Mouse (Mus musculus): ENCODE measurements around the gene Wbp1l. TPM values are rescaled to one million over a fixed set of nuclear protein-coding genes. Genes with fewer than 3 reads are reported as not detected.
"Not testable (repeated sequence)": the region's sequence is repeated elsewhere in the genome, so short reads cannot be mapped to it uniquely, and the experiment has no call there.

The Wbp1l gene
- polyA plus RNA-seq, 1 experiment: 1.9 TPM

DNA sequence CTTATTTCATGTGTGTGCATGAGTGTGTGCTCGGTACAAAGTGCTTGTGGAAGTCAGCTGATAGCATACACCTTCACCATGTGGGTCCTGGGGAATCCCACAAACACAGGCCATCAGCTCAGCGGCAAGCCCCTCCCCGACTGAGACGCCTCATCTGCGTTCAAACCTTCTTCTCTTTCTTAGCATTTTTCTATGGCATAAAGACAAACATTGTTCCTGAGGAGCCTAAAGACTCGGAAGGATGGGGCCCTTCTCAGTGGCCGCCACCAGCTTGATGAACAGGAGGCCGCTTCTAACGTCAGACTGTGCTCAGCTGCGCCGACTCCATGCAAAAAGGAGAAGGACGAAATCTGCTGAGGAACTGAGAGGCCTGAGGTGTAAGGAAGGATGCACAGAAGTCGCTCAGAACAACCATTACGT, 34.8 kb upstream of the Wbp1l start:
- H3K4me1 ChIP-seq (ENCODE audit: control insufficient read depth): peaks cover 5% of the 10 kb centered on the region
- no peak overlapping the region for H3K4me3 ChIP-seq (replicated peaks)
- no peaks in the 10 kb centered on the region for H3K36me3 ChIP-seq (ENCODE audit: control insufficient read depth)
- H3K27me3 ChIP-seq (ENCODE audit: control insufficient read depth): no peaks in the 10 kb centered on the region
- H3K9me3 ChIP-seq (ENCODE audit: control insufficient read depth, low read length): no peaks in the 10 kb centered on the region
- TF ChIP-seq TAL1 (IDR thresholded peaks at IDR 0.05; ENCODE audit: low read length) (no peak), GATA1 (IDR thresholded peaks at IDR 0.05; ENCODE audit: low read length) (no peak)

DNA sequence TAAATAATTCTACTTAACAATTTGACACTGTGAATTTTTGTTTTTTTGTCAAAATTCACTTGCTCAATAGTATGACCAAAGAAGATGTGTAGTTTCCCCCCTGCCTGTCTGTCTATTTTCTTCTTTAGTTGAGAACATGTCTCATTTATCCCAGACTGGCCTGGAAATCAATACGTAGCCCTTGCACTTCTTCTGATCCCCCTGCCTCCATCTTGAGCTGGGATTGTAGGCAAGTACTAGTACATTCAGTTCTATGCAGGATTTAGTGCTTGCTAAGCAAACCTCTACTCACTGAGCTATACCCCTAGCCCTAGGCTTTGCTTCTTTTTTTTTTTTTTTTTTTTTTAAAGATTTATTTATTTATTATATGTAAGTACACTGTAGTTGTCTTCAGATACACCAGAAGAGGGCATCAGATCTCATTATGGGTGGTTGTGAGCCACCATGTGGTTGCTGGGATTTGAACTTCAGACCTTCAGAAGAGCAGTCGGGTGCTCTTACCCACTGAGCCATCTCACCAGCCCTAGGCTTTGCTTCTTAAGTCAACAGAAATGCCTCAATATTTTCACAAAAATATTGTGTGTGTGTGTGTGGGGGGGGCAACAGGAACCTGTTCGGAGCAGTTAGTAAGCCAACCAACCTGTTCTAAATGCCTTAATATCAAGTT, 27.5 kb upstream of the Wbp1l start:
- not testable (repeated sequence) for H3K36me3 ChIP-seq (ENCODE audit: control insufficient read depth); H3K9me3 ChIP-seq (ENCODE audit: control insufficient read depth, low read length); H3K4me3 ChIP-seq (replicated peaks); H3K27me3 ChIP-seq (ENCODE audit: control insufficient read depth)
- peaks cover 35% of the 10 kb centered on the region for H3K4me1 ChIP-seq (ENCODE audit: control insufficient read depth)

DNA sequence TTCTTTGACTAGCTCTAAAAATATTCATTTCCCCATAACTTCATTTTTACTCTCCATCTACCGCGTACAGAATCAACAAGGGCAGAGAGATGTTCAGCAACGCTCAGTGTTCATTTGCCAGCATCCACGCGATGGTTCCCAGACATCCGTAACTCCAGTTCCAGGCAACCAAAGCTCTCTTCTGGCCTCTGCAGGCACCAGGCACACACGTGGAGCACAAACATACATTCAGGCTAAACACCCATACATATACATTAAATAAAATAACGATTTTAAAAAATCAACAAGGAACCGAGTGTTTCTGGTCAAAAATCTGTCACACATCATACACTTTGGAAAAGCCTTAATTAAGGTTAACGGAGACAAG, 27.0 kb upstream of the Wbp1l start:
- no peaks in the 10 kb centered on the region; the same call in 1 of the 2 replicates for H3K27me3 ChIP-seq (ENCODE audit: control insufficient read depth)
- no peaks in the 10 kb centered on the region for H3K36me3 ChIP-seq (ENCODE audit: control insufficient read depth)
- H3K9me3 ChIP-seq (ENCODE audit: control insufficient read depth, low read length): no peaks in the 10 kb centered on the region
- H3K4me3 ChIP-seq (replicated peaks): peak overlapping the region; percentile 85
- H3K4me1 ChIP-seq (ENCODE audit: control insufficient read depth): peaks cover 35% of the 10 kb centered on the region
- no peak for TF ChIP-seq GATA1 (IDR thresholded peaks at IDR 0.05; ENCODE audit: low read length)
- TF ChIP-seq TAL1 (IDR thresholded peaks at IDR 0.05; ENCODE audit: low read length): no peak

DNA sequence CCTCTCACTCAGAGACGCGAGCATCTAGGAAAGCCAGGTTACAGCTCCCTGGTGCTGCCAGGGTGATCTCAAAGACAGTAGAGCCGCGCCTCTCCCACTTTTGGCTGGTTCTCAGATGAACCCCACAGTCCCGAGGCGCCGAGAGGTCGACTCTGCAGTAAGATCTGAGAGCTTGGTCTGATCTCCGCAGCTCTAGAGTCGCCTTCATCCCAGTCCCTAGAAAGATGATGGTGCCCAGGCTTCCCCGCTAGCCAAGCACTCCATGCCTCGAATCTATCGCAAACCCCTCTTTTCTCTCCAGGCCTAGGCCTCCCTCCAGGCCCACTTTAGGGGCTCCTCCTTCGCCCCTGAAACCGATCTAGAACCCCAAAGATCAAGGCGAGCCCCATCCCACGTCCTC, 26.3 kb upstream of the Wbp1l start:
- peaks cover 35% of the 10 kb centered on the region for H3K4me1 ChIP-seq (ENCODE audit: control insufficient read depth)
- no peaks in the 10 kb centered on the region; the same call in 1 of the 2 replicates for H3K27me3 ChIP-seq (ENCODE audit: control insufficient read depth)
- H3K36me3 ChIP-seq (ENCODE audit: control insufficient read depth): no peaks in the 10 kb centered on the region
- no peaks in the 10 kb centered on the region for H3K9me3 ChIP-seq (ENCODE audit: control insufficient read depth, low read length)
- TF ChIP-seq TAL1 (IDR thresholded peaks at IDR 0.05; ENCODE audit: low read length) (no peak), GATA1 (IDR thresholded peaks at IDR 0.05; ENCODE audit: low read length) (no peak)
- H3K4me3 ChIP-seq (replicated peaks): peak overlapping the region; percentile 85

DNA sequence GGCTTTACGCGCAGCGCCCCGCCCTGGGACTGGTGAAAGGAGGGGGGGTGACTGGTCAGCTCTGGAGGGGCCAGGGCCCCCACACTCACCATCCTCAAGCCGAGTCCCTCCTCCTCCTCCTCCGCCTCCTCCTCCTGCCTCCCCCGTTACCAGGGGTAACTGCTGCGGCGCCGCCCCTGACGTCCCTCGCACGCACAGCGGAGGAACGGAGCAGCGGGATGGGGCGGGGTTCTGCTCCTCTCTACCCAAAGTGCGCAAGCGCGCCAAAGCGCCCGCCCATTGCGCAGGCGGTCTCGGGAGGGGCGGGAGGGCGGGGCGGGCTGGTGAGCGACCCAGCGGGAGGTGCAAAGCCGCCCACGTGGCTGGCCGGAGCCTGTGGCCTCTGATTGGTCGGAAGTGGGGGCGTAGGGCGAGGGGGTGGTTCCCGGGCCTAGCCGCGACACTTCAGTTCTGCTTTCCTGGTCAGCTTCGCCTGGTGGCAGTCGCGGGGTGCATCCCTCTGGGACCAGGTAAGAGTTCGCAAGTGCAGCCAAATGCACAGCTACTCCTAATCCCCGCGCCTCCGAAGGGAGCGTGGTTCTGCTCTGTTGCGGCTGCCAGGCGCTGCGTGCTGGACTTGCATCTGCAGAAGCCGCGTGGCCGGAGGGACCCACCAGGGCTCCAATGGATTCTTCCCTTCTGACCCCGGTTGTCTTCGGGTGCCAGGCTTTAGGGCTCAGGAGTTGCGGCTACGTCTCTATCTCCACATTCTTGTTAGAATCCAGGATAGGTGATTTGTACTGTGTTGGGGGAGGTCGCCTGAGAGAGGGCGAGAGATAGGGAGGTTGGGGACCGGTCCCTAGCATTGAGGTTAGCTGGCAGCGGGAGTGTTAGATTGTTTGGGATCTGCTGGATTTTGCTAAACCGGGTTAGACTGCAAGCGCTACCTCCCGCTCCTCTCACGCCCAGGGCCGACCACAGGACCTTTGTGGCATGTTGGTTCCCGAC, 25.6 kb upstream of the Wbp1l start, which contains the start of the genes Arl3 and Sfxn2:
Gene Arl3, minus strand, starts transcription at position 248 of the 987 bp plus-strand sequence.
Gene Sfxn2, plus strand, starts transcription at position 415 of the 987 bp plus-strand sequence.
- Histone ChIP-seq H3K4me1 (ENCODE audit: control insufficient read depth) (peaks cover 35% of the 10 kb centered on the region), H3K4me3 (replicated peaks) (peak within 1 kb of the TSS; percentile 85), H3K36me3 (ENCODE audit: control insufficient read depth) (no peaks in the 10 kb centered on the region; the same call in 1 of the 2 replicates), H3K9me3 (ENCODE audit: control insufficient read depth, low read length) (no peaks in the 10 kb centered on the region), H3K27me3 (ENCODE audit: control insufficient read depth) (no peaks in the 10 kb centered on the region; the same call in 1 of the 2 replicates)
- TF ChIP-seq GATA1 (IDR thresholded peaks at IDR 0.05; ENCODE audit: low read length) (no peak), TAL1 (IDR thresholded peaks at IDR 0.05; ENCODE audit: low read length) (no peak)

DNA sequence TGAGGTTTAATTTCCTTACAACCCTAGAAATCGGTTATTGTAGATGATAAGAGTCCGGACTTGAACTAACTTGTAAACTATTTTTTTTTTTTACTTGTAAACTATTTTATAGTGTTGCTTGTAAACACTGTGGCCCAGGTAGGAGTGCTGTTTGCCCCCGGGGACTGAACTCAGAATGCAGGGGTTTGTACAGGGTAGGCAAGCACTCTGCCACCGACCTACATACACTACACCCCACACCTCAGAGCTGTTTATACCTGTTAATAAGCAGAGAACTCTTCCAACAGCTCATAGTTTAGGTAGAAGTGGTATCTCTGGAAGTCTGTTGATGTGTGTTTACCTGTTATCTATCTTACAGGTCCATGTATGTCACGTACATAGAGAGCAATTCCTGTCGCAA, 24.9 kb upstream of the Wbp1l start:
- peak overlapping the region; percentile 85 for H3K4me3 ChIP-seq (replicated peaks)
- H3K27me3 ChIP-seq (ENCODE audit: control insufficient read depth): no peaks in the 10 kb centered on the region; the same call in 1 of the 2 replicates
- H3K9me3 ChIP-seq (ENCODE audit: control insufficient read depth, low read length): no peaks in the 10 kb centered on the region
- H3K4me1 ChIP-seq (ENCODE audit: control insufficient read depth): peaks cover 39% of the 10 kb centered on the region
- no peak for TF ChIP-seq GATA1 (IDR thresholded peaks at IDR 0.05; ENCODE audit: low read length)
- no peak for TF ChIP-seq TAL1 (IDR thresholded peaks at IDR 0.05; ENCODE audit: low read length)
- peaks cover 2% of the 10 kb centered on the region; the same call in 1 of the 2 replicates for H3K36me3 ChIP-seq (ENCODE audit: control insufficient read depth)

DNA sequence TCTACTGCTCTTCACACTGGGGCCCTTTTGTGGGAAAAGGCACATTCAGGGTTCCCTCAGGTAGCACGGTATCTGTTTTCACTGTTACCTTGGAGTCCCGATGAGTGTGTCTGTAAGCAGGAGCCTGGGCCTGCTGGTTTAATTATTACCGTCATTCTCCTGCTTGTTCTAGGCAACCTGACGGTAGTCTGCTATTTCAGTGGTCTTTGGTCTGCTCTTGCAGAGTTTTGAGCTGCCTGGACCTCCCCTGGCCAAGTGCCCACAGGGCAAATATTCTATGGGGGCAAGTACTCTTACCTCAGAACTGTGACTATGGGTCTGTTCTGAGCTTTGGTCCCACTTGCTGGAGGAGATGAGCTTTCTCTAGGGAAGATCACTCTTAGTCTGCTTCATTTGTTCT, 23.7 kb upstream of the Wbp1l start:
- Histone ChIP-seq H3K36me3 (ENCODE audit: control insufficient read depth) (peaks cover 5% of the 10 kb centered on the region), H3K4me1 (ENCODE audit: control insufficient read depth) (peaks cover 39% of the 10 kb centered on the region), H3K27me3 (ENCODE audit: control insufficient read depth) (no peaks in the 10 kb centered on the region; the same call in 1 of the 2 replicates), H3K9me3 (ENCODE audit: control insufficient read depth, low read length) (0 out of 2 replicates have a peak, but pooled peaks cover 3% of the 10 kb centered on the region), H3K4me3 (replicated peaks) (no peak overlapping the region)
- TF ChIP-seq GATA1 (IDR thresholded peaks at IDR 0.05; ENCODE audit: low read length) (no peak), TAL1 (IDR thresholded peaks at IDR 0.05; ENCODE audit: low read length) (no peak)

DNA sequence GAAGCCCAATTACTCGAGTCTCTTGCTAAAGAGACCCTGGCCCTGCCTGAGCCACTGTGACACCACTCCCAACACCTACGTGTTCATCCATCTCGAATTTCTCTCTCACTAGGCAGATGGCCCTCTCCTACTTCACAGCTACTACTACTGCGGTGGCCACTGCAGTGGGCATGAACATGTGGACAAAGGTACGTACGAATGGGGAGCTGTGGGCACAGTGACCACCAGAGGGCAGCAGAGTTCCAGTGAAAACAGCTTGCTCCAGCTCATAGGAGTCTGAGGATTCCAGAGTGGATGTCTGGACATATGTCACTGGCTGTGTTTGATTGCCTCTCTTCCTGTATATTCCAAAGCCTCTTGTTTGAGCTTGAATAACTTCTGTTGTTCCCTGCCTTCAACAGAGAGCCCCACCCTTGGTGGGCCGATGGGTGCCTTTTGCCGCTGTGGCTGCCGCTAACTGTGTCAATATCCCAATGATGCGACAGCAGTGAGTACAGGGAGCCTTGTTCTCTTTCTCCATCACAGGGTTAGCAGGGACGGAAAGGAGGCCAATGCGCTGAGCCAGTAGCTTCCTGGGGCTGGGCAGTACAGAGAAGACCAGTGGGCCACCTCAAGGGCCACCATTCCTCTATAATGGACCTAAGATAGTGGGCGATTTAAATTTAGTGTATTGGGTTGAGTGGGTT, 10.9 kb upstream of the Wbp1l start:
- no peak overlapping the region for H3K4me3 ChIP-seq (replicated peaks)
- peaks cover 2% of the 10 kb centered on the region; the same call in 1 of the 2 replicates for H3K4me1 ChIP-seq (ENCODE audit: control insufficient read depth)
- no peaks in the 10 kb centered on the region for H3K27me3 ChIP-seq (ENCODE audit: control insufficient read depth)
- no peak for TF ChIP-seq GATA1 (IDR thresholded peaks at IDR 0.05; ENCODE audit: low read length)
- TF ChIP-seq TAL1 (IDR thresholded peaks at IDR 0.05; ENCODE audit: low read length): no peak
- H3K9me3 ChIP-seq (ENCODE audit: control insufficient read depth, low read length): no peaks in the 10 kb centered on the region
- peaks cover 29% of the 10 kb centered on the region for H3K36me3 ChIP-seq (ENCODE audit: control insufficient read depth)
